Mouse (Mus musculus) midbrain, embryonic 13.5 days (tissue): ENCODE results near the gene Zfp827. TPM values are rescaled to one million over a fixed set of nuclear protein-coding genes. Genes with fewer than 3 reads are reported as not detected.

Experiments
- polyA plus RNA-seq: library from polyadenylated mRNA; unstranded; fragments of >200 nt; fragmentation: Nextera tagmentation; extraction: Ambion mirVana; gene quantifications from 2 replicates; pipeline ENCODE4 v1.2.1, GENCODE M21; 2015

Gene Zfp827
- polyA plus RNA-seq, 1 experiment from 2014 or later: 14.6 TPM

Other genes with a start within 250 kb of the Zfp827 start
- 201 and 204 TPM in 2 replicates for gene Lsm6, start 207.3 kb upstream of the Zfp827 start, polyA plus RNA-seq
- not detected in 2 replicates for gene 1700011L22Rik, start 220.1 kb downstream of the Zfp827 start, polyA plus RNA-seq